Mouse (Mus musculus): Measurements from ENCODE around the gene Gadd45b. TPM values are rescaled to one million over a fixed set of nuclear protein-coding genes. Genes with fewer than 3 reads are reported as not detected.

Gadd45b gene
- total and polyA plus RNA-seq, 3 experiments, result 10.1 to 13.3 TPM; not detected in 1

DNA sequence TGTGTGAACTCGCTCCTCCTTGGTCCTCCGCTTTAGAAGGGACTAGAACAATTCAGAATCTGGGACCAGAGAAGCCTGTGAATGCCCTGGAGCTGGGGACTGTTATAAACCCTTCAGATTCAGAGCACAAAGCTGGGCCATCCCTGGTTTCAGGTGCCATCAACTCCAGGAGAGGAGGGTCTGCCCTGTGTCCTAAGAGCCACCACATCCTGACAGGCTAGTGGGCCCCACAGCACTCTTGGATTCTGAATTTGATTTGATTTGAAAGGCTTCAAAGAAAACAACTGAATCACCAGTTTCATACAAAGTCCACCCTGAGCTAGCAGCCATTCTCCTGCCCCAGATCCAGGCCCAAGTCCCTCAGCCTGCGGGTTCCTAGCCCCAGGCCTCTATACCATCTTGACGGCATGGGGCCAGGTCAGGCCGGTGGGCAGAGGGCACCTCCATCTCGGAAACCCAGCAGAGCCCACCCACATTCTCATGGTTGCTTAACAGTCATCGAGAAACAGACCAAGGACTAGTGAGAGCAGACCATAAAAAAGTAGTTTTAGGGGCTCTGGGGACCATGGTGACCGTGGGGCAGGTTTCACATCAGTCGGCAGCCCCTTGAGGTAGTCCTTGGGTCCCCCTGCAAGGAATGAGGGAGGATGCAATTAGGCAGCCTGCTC is 27.5 kb upstream of the Gadd45b start:
- Histone ChIP-seq H3K4me3 (ENCODE audit: control insufficient read depth in 1 of 2, insufficient read depth in 1 of 2, low read depth in 2 of 2, low read length in 2 of 2) (no peak overlapping the region), H3K9ac (ENCODE audit: control insufficient read depth, low read depth, low read length, poor library complexity, severe bottlenecking) (no peak overlapping the region), H3K79me2 (ENCODE audit: control insufficient read depth, insufficient read depth, low read length, poor library complexity) (peaks cover 17% of the 10 kb centered on the region), H3K27ac (ENCODE audit: control insufficient read depth, low read depth, low read length) (no peak overlapping the region), H3K36me3 (ENCODE audit: control insufficient read depth in 1 of 2, insufficient read depth in 2 of 2, low read length in 2 of 2) (peaks cover 0 to 5% of the 10 kb centered on the region in 2 experiments; a peak in 2 of 4 replicates), H3K9me3 (replicated peaks; ENCODE audit: insufficient read depth, low read length) (no peaks in the 10 kb centered on the region), H3K27me3 (ENCODE audit: control insufficient read depth in 1 of 2, insufficient read depth in 2 of 2, low read length in 2 of 2) (no peaks in the 10 kb centered on the region), H3K4me1 (ENCODE audit: control insufficient read depth in 1 of 2, insufficient read depth in 2 of 2, low read length in 2 of 2) (peaks cover 0 to 8% of the 10 kb centered on the region in 2 experiments; a peak in 2 of 4 replicates)
- TF ChIP-seq CTCF (IDR thresholded peaks at IDR 0.05 in 2 of 3, conservative IDR thresholded peaks at IDR 0.05 in 1 of 3; ENCODE audit: control insufficient read depth in 1 of 3, insufficient read depth in 1 of 3, low read depth in 2 of 3, low read length in 3 of 3, poor library complexity in 1 of 3, severe bottlenecking in 1 of 3) (no peak), MXI1 (IDR thresholded peaks at IDR 0.05; ENCODE audit: low read depth, low read length) (no peak), GATA1 (IDR thresholded peaks at IDR 0.05; ENCODE audit: low read depth, low read length) (no peak), ZNF384 (IDR thresholded peaks at IDR 0.05; ENCODE audit: low read depth, low read length) (no peak), CHD1 (IDR thresholded peaks at IDR 0.05; ENCODE audit: low read depth, low read length) (no peak), JUND (IDR thresholded peaks at IDR 0.05; ENCODE audit: low read depth, low read length) (no peak), KAT2A (conservative IDR thresholded peaks at IDR 0.05; ENCODE audit: low read depth, low read length) (no peak), MAZ (IDR thresholded peaks at IDR 0.05; ENCODE audit: low read depth, low read length) (no peak), POLR2AphosphoS5 (IDR thresholded peaks at IDR 0.05; ENCODE audit: borderline replicate concordance, low read depth, low read length) (no peak), ZKSCAN1 (IDR thresholded peaks at IDR 0.05; ENCODE audit: low read depth, low read length) (no peak), ZMIZ1 (IDR thresholded peaks at IDR 0.05; ENCODE audit: low read depth, low read length) (no peak), SIN3A (IDR thresholded peaks at IDR 0.05; ENCODE audit: low read length) (no peak), CHD2 (IDR thresholded peaks at IDR 0.05; ENCODE audit: low read length) (no peak), POLR2AphosphoS2 (IDR thresholded peaks at IDR 0.05; ENCODE audit: low read length) (no peak), TAL1 (IDR thresholded peaks at IDR 0.05; ENCODE audit: low read length) (no peak), TCF12 (IDR thresholded peaks at IDR 0.05; ENCODE audit: low read depth, low read length) (no peak)
- no peak for DNase-seq (ENCODE audit: low read depth, low spot score)

DNA sequence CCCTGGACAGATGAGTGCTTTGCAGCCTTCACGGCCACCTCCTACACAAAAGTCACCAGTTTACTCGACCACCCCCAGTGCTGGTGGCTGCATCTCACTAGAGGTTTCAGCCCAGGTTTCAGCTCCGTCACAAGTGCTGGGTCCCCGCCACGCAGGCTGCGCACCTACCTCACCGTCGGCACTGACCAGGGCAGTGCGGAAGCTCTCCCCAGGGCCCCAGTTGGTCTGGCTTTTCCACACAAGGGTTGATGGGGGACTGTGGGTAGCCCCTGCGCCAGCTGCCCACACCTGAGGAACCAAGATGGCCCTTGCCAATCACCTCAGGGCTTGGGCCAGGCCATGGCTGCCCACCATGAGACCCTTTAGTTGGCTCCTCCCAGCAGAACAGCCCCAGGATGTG is 26.6 kb upstream of the Gadd45b start:
- H3K79me2 ChIP-seq (ENCODE audit: control insufficient read depth, insufficient read depth, low read length, poor library complexity), result peaks cover 17% of the 10 kb centered on the region
- H3K4me3 ChIP-seq (ENCODE audit: control insufficient read depth in 1 of 2, insufficient read depth in 1 of 2, low read depth in 2 of 2, low read length in 2 of 2), result no peak overlapping the region
- H3K27me3 ChIP-seq (ENCODE audit: control insufficient read depth in 1 of 2, insufficient read depth in 2 of 2, low read length in 2 of 2), result no peaks in the 10 kb centered on the region
- DNase-seq (ENCODE audit: low read depth, low spot score), result no peak
- H3K9me3 ChIP-seq (replicated peaks; ENCODE audit: insufficient read depth, low read length), result no peaks in the 10 kb centered on the region
- H3K36me3 ChIP-seq (ENCODE audit: control insufficient read depth in 1 of 2, insufficient read depth in 2 of 2, low read length in 2 of 2), result peaks cover 0 to 5% of the 10 kb centered on the region in 2 experiments; a peak in 2 of 4 replicates
- no peak overlapping the region for H3K9ac ChIP-seq (ENCODE audit: control insufficient read depth, low read depth, low read length, poor library complexity, severe bottlenecking)
- no peak overlapping the region for H3K27ac ChIP-seq (ENCODE audit: control insufficient read depth, low read depth, low read length)
- H3K4me1 ChIP-seq (ENCODE audit: control insufficient read depth in 1 of 2, insufficient read depth in 2 of 2, low read length in 2 of 2), result peaks cover 0 to 8% of the 10 kb centered on the region in 2 experiments; a peak in 2 of 4 replicates
- TF ChIP-seq TAL1 (IDR thresholded peaks at IDR 0.05; ENCODE audit: low read length), result no peak
- TF ChIP-seq POLR2AphosphoS5 (IDR thresholded peaks at IDR 0.05; ENCODE audit: borderline replicate concordance, low read depth, low read length), result no peak
- TF ChIP-seq RCOR1 (IDR thresholded peaks at IDR 0.05; ENCODE audit: low read depth, low read length), result no peak
- TF ChIP-seq NRF1 (IDR thresholded peaks at IDR 0.05; ENCODE audit: insufficient read depth, low read depth, low read length, poor library complexity, severe bottlenecking), result no peak
- TF ChIP-seq TCF12 (IDR thresholded peaks at IDR 0.05; ENCODE audit: low read depth, low read length), result no peak
- no peak for TF ChIP-seq SIN3A (IDR thresholded peaks at IDR 0.05; ENCODE audit: low read length)
- no peak for TF ChIP-seq ZC3H11A (IDR thresholded peaks at IDR 0.05; ENCODE audit: low read depth, low read length)
- no peak for TF ChIP-seq ZMIZ1 (IDR thresholded peaks at IDR 0.05; ENCODE audit: low read depth, low read length)
- TF ChIP-seq USF2 (IDR thresholded peaks at IDR 0.05; ENCODE audit: borderline replicate concordance in 1 of 2, insufficient read depth in 1 of 2, low read depth in 1 of 2, low read length in 2 of 2), result no peak
